Mouse (Mus musculus): Measurements from ENCODE around the gene Gm33543. TPM values are rescaled to one million over a fixed set of nuclear protein-coding genes. Genes with fewer than 3 reads are reported as not detected.

The Gm33543 gene
- total and polyA plus RNA-seq, 3 experiments, result not detected

GRCm38 (mm10) chr10:95801443-95801811, 41.3 kb downstream of the Gm33543 start:
- no peak for DNase-seq (ENCODE audit: extremely low read depth)
- no peak for TF ChIP-seq TBP (conservative IDR thresholded peaks at IDR 0.05; ENCODE audit: low read depth, low read length)
- no peak for TF ChIP-seq ELF1 (IDR thresholded peaks at IDR 0.05; ENCODE audit: low read depth, low read length)
- no peak for TF ChIP-seq ZC3H11A (IDR thresholded peaks at IDR 0.05; ENCODE audit: low read depth, low read length)
- no peaks in the 10 kb centered on the region for H3K4me1 ChIP-seq (ENCODE audit: control insufficient read depth in 1 of 2, insufficient read depth in 2 of 2)
- dilution Hi-C loops (cut with MboI; ENCODE audit: extremely low pct_ligation_motif_present, extremely low pct_unique_long_range_greater_than_20kb, low sequenced_read_pairs), result no loop called here
- no peaks in the 10 kb centered on the region for H3K36me3 ChIP-seq (replicated peaks in 1 of 2; ENCODE audit: control insufficient read depth in 1 of 2, insufficient read depth in 1 of 2, low read length in 1 of 2)
- no peak overlapping the region for H3K4me3 ChIP-seq (replicated peaks in 1 of 3; ENCODE audit: low read depth in 2 of 3, low read length in 2 of 3, poor library complexity in 1 of 3)
- H3K79me2 ChIP-seq (replicated peaks; ENCODE audit: control insufficient read depth, extremely low read depth, insufficient read depth, poor library complexity, severe bottlenecking), result no peaks in the 10 kb centered on the region
- H3K9me3 ChIP-seq (replicated peaks; ENCODE audit: low read length), result peaks cover 4% of the 10 kb centered on the region
- in situ Hi-C loops (cut with MboI; ENCODE audit: low pct_ligation_motif_present, low pct_unique_long_range_greater_than_20kb, low sequenced_read_pairs), result no loop called here
- H3K27ac ChIP-seq (ENCODE audit: insufficient read depth, low read depth), result no peak overlapping the region
- no peak overlapping the region for H3K4me2 ChIP-seq (ENCODE audit: insufficient read depth, low read depth, poor library complexity, severe bottlenecking)
- no peaks in the 10 kb centered on the region for H3K27me3 ChIP-seq (replicated peaks)
- H3K9ac ChIP-seq (ENCODE audit: insufficient read depth, low read depth), result no peak overlapping the region

- no peak overlapping the region for H3K9ac ChIP-seq (ENCODE audit: insufficient read depth, low read depth)
- no peak for DNase-seq (ENCODE audit: extremely low read depth)
- H3K9me3 ChIP-seq (replicated peaks; ENCODE audit: low read length), result peaks cover 4% of the 10 kb centered on the region
- in situ Hi-C loops (cut with MboI; ENCODE audit: low pct_ligation_motif_present, low pct_unique_long_range_greater_than_20kb, low sequenced_read_pairs) (no loop called here), dilution Hi-C loops (cut with MboI; ENCODE audit: extremely low pct_ligation_motif_present, extremely low pct_unique_long_range_greater_than_20kb, low sequenced_read_pairs) (no loop called here)
- no peaks in the 10 kb centered on the region for H3K4me1 ChIP-seq (ENCODE audit: control insufficient read depth in 1 of 2, insufficient read depth in 2 of 2)
- H3K4me3 ChIP-seq (replicated peaks in 1 of 3; ENCODE audit: low read depth in 2 of 3, low read length in 2 of 3, poor library complexity in 1 of 3), result no peak overlapping the region
- no peak overlapping the region for H3K4me2 ChIP-seq (ENCODE audit: insufficient read depth, low read depth, poor library complexity, severe bottlenecking)
- no peak overlapping the region for H3K27ac ChIP-seq (ENCODE audit: insufficient read depth, low read depth)
- TF ChIP-seq UBTF (IDR thresholded peaks at IDR 0.05; ENCODE audit: low read depth, low read length) (no peak), ZNF384 (IDR thresholded peaks at IDR 0.05; ENCODE audit: low read depth, low read length) (no peak), MEF2A (IDR thresholded peaks at IDR 0.05; ENCODE audit: borderline replicate concordance, low read depth, low read length) (no peak), TCF12 (IDR thresholded peaks at IDR 0.05; ENCODE audit: low read depth, low read length) (no peak), IRF4 (IDR thresholded peaks at IDR 0.05; ENCODE audit: low read depth, low read length) (no peak), JUN (IDR thresholded peaks at IDR 0.05; ENCODE audit: insufficient read depth, low read depth, low read length) (no peak), EP300 (IDR thresholded peaks at IDR 0.05; ENCODE audit: low read length) (no peak), RCOR1 (conservative IDR thresholded peaks at IDR 0.05; ENCODE audit: low read depth, low read length) (no peak), ELF1 (IDR thresholded peaks at IDR 0.05; ENCODE audit: low read depth, low read length) (no peak), PAX5 (IDR thresholded peaks at IDR 0.05; ENCODE audit: low read length) (no peak), NRF1 (IDR thresholded peaks at IDR 0.05; ENCODE audit: low read depth, low read length) (no peak), CHD1 (IDR thresholded peaks at IDR 0.05; ENCODE audit: low read depth, low read length) (no peak), MXI1 (IDR thresholded peaks at IDR 0.05; ENCODE audit: low read depth, low read length) (no peak), CHD2 (IDR thresholded peaks at IDR 0.05; ENCODE audit: low read length) (no peak), USF1 (IDR thresholded peaks at IDR 0.05; ENCODE audit: low read depth, low read length) (no peak)
- H3K27me3 ChIP-seq (replicated peaks), result no peaks in the 10 kb centered on the region
- H3K36me3 ChIP-seq (replicated peaks in 1 of 2; ENCODE audit: control insufficient read depth in 1 of 2, insufficient read depth in 1 of 2, low read length in 1 of 2), result no peaks in the 10 kb centered on the region
- H3K79me2 ChIP-seq (replicated peaks; ENCODE audit: control insufficient read depth, extremely low read depth, insufficient read depth, poor library complexity, severe bottlenecking), result no peaks in the 10 kb centered on the region
These were observed 41.9 kb downstream of the Gm33543 start for GRCm38 (mm10) chr10:95800693-95801442.

Data from CH12.LX (cell line).